Mouse (Mus musculus) CH12.LX (cell line): Measurements from ENCODE around the gene Clasrp.

Source experiments
- CHD2 ChIP-seq: IDR thresholded peaks from 2 replicates; pipeline ENCODE4 v1.6.1; 2011; ENCODE audit warnings: low read length, improper control_type of control experiment
- CTCF ChIP-seq, 2 experiments: IDR thresholded peaks in 1 of 2; conservative IDR thresholded peaks in 1 of 2; 2 replicates each; pipeline ENCODE4 v1.5.1; 2011 to 2012; ENCODE audit warnings: low read depth in 2 of 2, low read length in 2 of 2, improper control_type of control experiment in 1 of 2, inconsistent platforms in 1 of 2, mild to moderate bottlenecking in 1 of 2, moderate library complexity in 1 of 2
- EP300 ChIP-seq: IDR thresholded peaks from 2 replicates; pipeline ENCODE4 v1.6.1; 2011; ENCODE audit warnings: low read length, improper control_type of control experiment
- JUND ChIP-seq: conservative IDR thresholded peaks from 2 replicates; pipeline ENCODE4 v1.6.1; 2011; ENCODE audit warnings: low read depth, low read length, improper control_type of control experiment
- MYC ChIP-seq: IDR thresholded peaks from 2 replicates; pipeline ENCODE4 v1.6.1; 2011; ENCODE audit warnings: low read depth, mild to moderate bottlenecking, improper control_type of control experiment, low read length
- NRF1 ChIP-seq: IDR thresholded peaks from 2 replicates; pipeline ENCODE4 v1.6.1; 2014; ENCODE audit warnings: low read depth, mild to moderate bottlenecking, inconsistent platforms, low read length, improper control_type of control experiment, moderate library complexity
- POLR2A ChIP-seq: IDR thresholded peaks from 2 replicates; pipeline ENCODE4 v1.6.1; 2011; ENCODE audit warnings: low read depth, mild to moderate bottlenecking, improper control_type of control experiment, low read length
- POLR2AphosphoS2 ChIP-seq: IDR thresholded peaks from 2 replicates; pipeline ENCODE4 v1.6.1; 2011; ENCODE audit warnings: low read depth, low read length, improper control_type of control experiment
- USF1 ChIP-seq: IDR thresholded peaks from 2 replicates; pipeline ENCODE4 v1.6.1; 2014; ENCODE audit warnings: low read depth, mild to moderate bottlenecking, inconsistent platforms, low read length, improper control_type of control experiment
- ZKSCAN1 ChIP-seq: IDR thresholded peaks from 2 replicates; pipeline ENCODE4 v1.6.1; 2012; ENCODE audit warnings: low read depth, inconsistent platforms, low read length, improper control_type of control experiment, borderline replicate concordance

DNA sequence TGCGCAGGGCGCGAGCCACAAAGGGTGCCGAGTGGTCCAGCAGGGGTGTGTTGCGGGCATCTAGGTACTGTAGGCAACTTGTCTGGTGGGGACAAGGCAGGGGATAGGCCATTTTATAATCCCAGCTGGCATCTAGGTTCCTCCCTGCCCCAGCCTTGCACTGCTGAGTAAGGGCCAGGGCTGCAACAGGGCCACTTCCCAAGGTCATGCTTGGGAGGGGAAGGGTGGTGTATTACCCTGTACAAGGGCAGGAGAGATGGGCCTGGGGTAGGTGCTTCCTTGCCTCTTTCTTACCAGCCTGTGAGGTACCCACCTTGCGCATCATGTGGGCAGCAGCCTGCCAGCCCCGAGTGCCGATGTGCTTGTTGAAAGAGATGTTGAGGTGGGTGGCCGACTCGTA is 69.6 kb downstream of the Clasrp start:
- TF ChIP-seq POLR2A (no peak), CTCF (conservative IDR thresholded peaks at IDR 0.05 in 1 of 2, IDR thresholded peaks at IDR 0.05 in 1 of 2; ENCODE audit: low read depth in 2 of 2, low read length in 2 of 2) (no peak), POLR2AphosphoS2 (no peak), ZKSCAN1 (no peak), MYC (no peak), CHD2 (no peak), NRF1 (no peak), EP300 (no peak), USF1 (no peak), JUND (no peak)
